Mouse (Mus musculus): ENCODE measurements at regions not wholly inside any gene's neighbourhood (a gene's known extent, or its start where the extent isn't known, plus 50 kb on each side); places are given as distances from the start of the nearest gene placed in this dataset.

GRCm38 (mm10) chr4:22047730-22048455, 116.8 kb downstream of the Faxc start:
- no peak for DNase-seq (ENCODE audit: extremely low spot score in 1 of 2, low spot score in 2 of 2)
- Histone ChIP-seq H3K4me3 (no peak overlapping the region), H3K27ac (no peak overlapping the region)
- TF ChIP-seq CTCF (IDR thresholded peaks at IDR 0.05): no peak
- intact Hi-C loops (cut with DNase I): no loop called here

DNA sequence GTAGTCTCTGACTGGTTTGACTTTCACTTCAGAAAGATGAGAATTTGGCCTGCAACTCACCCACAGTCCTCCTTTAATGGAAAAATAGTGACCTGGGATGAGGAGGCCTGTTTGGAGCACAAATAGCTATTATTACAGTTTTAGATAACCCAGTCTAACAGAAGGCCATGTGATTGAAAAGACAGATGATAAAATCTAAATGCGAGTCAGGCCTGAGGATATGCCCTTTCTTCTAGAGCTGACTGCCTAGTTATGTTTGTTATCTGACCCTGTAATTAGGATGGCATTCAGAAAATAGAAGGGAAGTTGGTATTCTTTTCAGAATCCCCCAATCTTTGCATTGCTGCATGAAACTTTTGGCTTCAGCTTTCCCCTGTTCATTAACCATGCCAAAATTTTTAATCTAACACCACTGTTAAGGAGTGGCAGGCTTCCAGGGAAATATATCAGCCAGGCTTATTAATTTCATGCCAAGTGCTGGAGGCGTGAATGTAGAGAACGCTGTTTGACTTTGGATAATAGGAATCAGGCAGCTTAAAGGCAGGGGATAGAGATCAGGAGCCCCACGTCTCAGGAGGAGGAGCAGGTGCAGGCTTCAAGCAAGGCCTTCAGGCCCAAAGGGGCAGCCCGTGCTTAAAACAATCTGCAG, 135.8 kb downstream of the Faxc start:
- no peak for DNase-seq (ENCODE audit: extremely low spot score in 1 of 2, low spot score in 2 of 2)
- intact Hi-C loops (cut with DNase I): no loop called here
- Histone ChIP-seq H3K27ac (no peak overlapping the region), H3K4me3 (no peak overlapping the region)
- no peak for TF ChIP-seq CTCF (IDR thresholded peaks at IDR 0.05)

GRCm38 (mm10) chr4:22067678-22068299, 136.7 kb downstream of the Faxc start:
- no peak for DNase-seq (ENCODE audit: extremely low spot score in 1 of 2, low spot score in 2 of 2)
- intact Hi-C loops (cut with DNase I): no loop called here
- TF ChIP-seq CTCF (IDR thresholded peaks at IDR 0.05): no peak
- Histone ChIP-seq H3K27ac (no peak overlapping the region), H3K4me3 (no peak overlapping the region)

- TF ChIP-seq CTCF (IDR thresholded peaks at IDR 0.05): no peak
- Histone ChIP-seq H3K27ac (no peak overlapping the region), H3K4me3 (no peak overlapping the region)
- intact Hi-C loops (cut with DNase I): no loop called here
- DNase-seq (ENCODE audit: extremely low spot score in 1 of 2, low spot score in 2 of 2): no peak
Observed at GRCm38 (mm10) chr4:22088209-22088787, 157.2 kb downstream of the Faxc start.

DNA sequence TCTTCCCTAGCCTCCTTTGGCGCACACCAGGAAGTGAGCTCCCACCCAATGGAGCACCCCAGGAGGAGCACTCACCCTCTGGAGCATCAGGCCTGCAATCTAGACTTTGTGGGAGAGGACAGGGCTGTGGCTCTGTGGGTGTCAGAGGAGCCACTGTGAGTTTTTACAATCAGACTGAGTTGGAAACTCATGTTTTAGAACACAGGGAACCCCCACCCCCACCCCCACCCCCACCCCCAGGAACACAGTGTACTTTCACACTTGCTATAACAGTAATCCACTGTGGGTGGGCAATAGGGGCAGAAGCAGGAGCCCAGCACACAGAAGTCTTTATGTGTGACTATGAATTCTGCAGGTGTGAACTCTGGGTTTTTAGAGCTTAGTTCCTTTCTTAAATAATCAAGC, 158.5 kb downstream of the Faxc start:
- Histone ChIP-seq H3K4me3 (no peak overlapping the region), H3K27ac (peak overlapping the region; percentile 71; the same call in 1 of the 2 replicates)
- no peak for DNase-seq (ENCODE audit: extremely low spot score in 1 of 2, low spot score in 2 of 2)
- intact Hi-C loops (cut with DNase I): no loop called here
- no peak for TF ChIP-seq CTCF (IDR thresholded peaks at IDR 0.05)

- intact Hi-C loops (cut with DNase I): no loop called here
- no peak for TF ChIP-seq CTCF (IDR thresholded peaks at IDR 0.05)
- Histone ChIP-seq H3K27ac (peak overlapping the region; percentile 71), H3K4me3 (no peak overlapping the region)
- peak in 1 of 2 experiments; percentile 24 for DNase-seq (ENCODE audit: extremely low spot score in 1 of 2, low spot score in 2 of 2)
Observed at GRCm38 (mm10) chr4:22090536-22090935, 159.4 kb downstream of the Faxc start.

GRCm38 (mm10) chr4:22092551-22092950, 161.4 kb downstream of the Faxc start:
- Histone ChIP-seq H3K27ac (no peak overlapping the region), H3K4me3 (no peak overlapping the region)
- intact Hi-C loops (cut with DNase I): no loop called here
- no peak for DNase-seq (ENCODE audit: extremely low spot score in 1 of 2, low spot score in 2 of 2)
- no peak for TF ChIP-seq CTCF (IDR thresholded peaks at IDR 0.05)

DNA sequence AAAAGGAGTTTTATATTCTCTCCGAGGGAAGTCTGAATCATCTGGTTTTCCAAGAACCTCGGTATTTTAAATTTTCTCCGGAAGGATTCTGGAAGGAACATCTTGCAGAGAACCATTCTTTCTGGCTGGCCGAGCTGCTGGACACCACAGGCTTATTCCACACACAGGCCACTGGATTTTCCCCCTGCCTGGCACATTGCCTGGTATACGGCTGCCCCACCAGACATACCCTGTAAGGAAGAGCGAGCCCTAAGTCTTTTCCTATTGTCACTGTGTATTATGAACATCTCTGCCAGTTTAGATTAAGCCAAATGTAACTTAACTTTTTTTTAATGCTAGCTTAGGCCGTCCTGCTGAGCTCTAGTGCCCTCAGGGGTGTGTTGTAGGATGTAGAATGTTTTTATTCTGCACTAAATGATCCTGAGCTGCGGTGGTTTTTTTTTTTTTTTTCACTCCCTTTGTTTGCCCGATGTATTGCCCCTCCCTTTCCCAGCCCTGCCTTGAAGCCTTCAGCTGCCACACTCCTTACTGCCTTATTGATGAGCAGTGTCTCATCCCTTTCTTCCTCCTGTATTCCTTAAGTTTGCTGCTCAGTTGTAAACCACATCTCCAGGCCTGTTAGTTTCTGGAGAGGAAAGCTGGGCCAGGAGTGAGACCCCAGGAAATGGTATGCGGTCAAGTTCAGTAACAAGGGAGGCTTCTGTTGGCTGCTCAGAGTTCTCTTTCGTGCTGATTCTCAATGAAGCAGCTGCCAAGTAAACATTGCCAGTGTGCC, 164.3 kb downstream of the Faxc start:
- no peak overlapping the region for H3K27ac ChIP-seq
- no peak for DNase-seq (ENCODE audit: extremely low spot score in 1 of 2, low spot score in 2 of 2)

DNA sequence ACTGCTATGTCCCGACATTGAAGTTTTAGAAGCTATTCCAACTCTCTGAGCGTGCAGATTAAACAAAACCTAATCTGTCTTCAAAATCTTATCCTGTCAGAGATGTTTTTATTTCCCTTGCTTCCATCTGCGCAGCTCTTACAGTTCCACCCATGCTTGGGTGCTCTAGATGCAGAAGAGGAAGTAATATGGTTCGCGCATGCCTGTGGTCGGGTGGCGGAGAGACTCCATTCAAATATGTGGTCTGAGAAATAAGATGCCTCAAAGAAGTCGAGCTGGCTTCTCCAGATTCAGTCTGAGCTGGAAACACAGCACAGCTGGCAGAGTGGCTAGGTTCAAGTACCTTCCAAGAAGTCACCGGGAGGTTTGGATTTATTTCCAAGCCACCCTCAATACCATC, 167.5 kb downstream of the Faxc start:
- no peak overlapping the region for H3K4me3 ChIP-seq
- no peak for DNase-seq (ENCODE audit: extremely low spot score in 1 of 2, low spot score in 2 of 2)
- H3K27ac ChIP-seq: no peak overlapping the region
- TF ChIP-seq CTCF (IDR thresholded peaks at IDR 0.05): no peak
- intact Hi-C loops (cut with DNase I): no loop called here

More for the DNA sequence above, 164.3 kb downstream of the Faxc start:
- intact Hi-C loops (cut with DNase I): no loop called here
- no peak overlapping the region for H3K4me3 ChIP-seq
- TF ChIP-seq CTCF (IDR thresholded peaks at IDR 0.05): no peak

- intact Hi-C loops (cut with DNase I): no loop called here
- TF ChIP-seq CTCF (IDR thresholded peaks at IDR 0.05): no peak
- Histone ChIP-seq H3K27ac (no peak overlapping the region), H3K4me3 (no peak overlapping the region)
- no peak for DNase-seq (ENCODE audit: extremely low spot score in 1 of 2, low spot score in 2 of 2)
Observed at GRCm38 (mm10) chr4:22102478-22102877, 171.3 kb downstream of the Faxc start.

- TF ChIP-seq CTCF (IDR thresholded peaks at IDR 0.05): no peak
- intact Hi-C loops (cut with DNase I): no loop called here
- no peak overlapping the region for H3K4me3 ChIP-seq
- no peak overlapping the region for H3K27ac ChIP-seq
- DNase-seq (ENCODE audit: extremely low spot score in 1 of 2, low spot score in 2 of 2): no peak
Observed at GRCm38 (mm10) chr4:22103001-22103587, 172.0 kb downstream of the Faxc start.

Measured in left cerebral cortex, adult 2 months (tissue).